Mouse (Mus musculus): ENCODE measurements around the gene Mpp1.
"Not testable (repeated sequence)": the region's sequence is repeated elsewhere in the genome, so short reads cannot be mapped to it uniquely, and the experiment has no call there.

Mpp1 gene

DNA sequence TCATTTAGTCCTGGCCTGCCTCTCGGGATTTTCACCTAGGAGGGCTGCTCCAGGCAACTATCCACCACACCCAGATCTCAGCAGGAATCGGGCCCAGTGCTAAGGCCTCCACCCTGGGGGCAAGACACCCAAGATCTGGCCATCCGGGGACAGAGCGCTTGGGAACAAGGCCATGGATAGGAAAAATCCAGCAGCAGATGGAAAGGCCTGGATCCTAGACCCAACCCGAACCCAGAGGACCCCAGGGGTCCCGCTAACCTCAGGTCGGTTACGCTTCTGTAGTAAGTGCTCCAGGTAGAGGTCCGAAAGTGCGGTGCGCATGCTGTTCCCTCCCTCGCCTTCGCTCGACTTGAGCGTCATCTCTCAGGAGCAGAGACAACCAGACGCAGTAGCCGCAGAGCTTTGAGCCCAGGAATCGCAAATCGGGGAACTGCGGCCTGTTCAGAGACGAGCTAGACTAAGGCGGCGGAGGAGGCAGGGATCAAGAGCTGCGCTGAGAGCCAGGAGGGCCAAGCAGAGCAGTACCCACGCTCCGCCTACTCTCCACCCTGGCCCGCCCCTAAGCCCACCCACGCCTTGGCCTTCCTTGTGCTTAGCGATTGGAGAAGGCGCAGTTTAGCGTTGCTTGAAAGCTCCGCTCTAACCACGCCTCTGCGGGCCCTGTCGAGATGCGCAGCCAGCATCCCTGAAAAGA is at the start of gene Mpp1:
Gene Mpp1 (minus strand): TSS at position 550 of the 694 bp plus-strand sequence.
- peak; percentile 86 for DNase-seq (ENCODE audit: low read depth, low spot score)

DNA sequence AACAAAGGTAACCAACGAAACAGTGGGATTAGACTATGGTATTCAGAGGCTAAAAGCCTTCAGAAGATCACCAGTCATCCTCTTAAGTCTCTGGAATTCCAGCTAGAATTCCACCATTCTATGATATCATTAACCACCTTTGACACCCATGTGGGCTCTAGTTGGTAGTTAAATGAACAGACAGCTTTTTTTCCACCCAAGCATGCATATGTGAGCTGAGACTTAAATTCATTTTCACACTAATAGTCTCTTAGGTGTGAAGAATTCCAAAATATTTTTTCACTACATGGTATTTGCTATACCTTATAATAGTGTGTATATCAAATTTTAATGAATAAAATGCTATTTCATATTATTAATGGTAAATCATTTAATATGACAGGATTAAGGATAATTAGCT is 32.9 kb upstream of the Mpp1 start, which contains the start of gene Smim9:
Gene Smim9 (minus strand): TSS at position 101 of the 400 bp plus-strand sequence.
- no peak for DNase-seq (ENCODE audit: low read depth, low spot score)

- DNase-seq (ENCODE audit: low read depth, low spot score), result peak; percentile 14
Measured at GRCm38 (mm10) chrX:75155576-75156243, 24.9 kb upstream of the Mpp1 start.

DNA sequence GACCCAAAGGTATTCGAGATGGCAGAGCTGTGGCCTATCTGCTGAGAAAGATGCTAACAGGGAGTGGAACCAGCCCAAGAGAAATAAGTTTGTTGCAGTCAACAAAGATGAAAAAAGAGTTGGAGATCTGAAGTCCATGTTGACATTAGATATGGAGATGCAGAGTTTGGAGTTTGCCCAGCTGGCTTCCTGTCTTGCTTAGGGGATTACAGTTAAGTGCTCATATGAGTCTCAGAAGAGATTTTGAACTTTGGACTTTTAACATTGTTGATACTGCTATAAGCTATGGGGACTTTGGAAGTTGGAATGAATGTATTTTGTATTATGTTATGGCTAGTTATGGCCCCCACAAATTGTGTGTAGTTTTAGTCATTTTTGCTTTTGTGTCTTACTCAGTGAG is 21.4 kb upstream of the Mpp1 start:
- DNase-seq (ENCODE audit: low read depth, low spot score), result no peak

DNA sequence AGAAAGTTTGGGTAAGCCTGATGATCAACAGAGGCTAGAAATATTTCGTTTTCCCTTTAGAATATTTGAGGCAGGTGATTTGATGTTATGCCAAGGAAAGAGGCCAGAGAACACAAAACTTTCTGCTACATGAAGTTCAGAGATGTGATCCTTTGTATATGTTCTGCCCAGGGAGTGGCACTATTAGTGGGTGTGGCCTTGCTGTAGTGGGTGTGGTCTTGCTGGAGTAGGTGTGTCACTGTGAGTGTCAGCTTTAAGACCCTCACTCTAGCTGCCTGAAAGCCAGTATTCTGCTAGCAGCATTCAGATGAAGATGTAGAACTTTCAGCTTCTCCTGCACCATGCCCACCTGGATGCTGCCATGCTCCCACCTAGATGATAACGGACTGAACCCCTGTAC is 19.5 kb upstream of the Mpp1 start:
- no peak for DNase-seq (ENCODE audit: low read depth, low spot score)

DNA sequence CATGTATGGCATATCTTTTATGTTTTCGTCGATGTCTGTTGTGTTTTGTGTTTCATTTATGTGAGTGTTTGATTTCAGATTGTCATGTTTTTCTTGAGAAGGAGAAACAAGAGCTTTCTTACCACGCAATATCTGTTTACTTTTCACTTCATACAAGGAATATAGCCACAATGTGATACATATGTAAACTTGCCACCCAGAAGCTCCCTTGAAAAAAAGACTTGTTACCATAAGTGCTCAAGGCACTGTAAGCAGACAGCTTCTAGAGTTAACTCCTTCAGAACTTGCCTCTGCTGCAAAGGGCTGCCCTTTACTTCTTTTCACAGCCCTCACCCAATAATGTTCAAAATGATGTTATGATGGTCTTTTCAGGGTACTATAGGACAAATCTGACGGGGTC is 17.6 kb upstream of the Mpp1 start:
- DNase-seq (ENCODE audit: low read depth, low spot score), result no peak

DNA sequence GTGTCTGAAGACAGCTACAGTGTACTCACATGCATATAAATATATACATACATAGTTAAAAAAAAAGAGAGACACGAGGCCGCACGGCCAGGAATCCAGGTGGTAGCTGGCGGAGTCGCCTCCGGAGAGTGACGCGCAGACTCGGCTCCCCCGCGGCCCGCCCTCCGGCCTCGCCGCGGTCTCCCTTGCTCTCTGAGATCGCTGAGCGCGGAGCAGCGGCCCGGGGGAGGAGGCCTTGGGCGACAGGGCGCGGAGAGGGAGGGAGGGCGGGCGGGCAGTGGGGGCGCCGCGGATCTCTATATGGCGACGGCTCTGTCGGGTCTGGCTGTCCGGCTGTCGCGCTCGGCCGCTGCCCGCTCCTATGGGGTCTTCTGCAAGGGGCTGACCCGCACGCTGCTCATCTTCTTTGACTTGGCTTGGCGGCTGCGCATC is 12.3 kb upstream of the Mpp1 start:
- DNase-seq (ENCODE audit: low read depth, low spot score), result not testable (repeated sequence)

- DNase-seq (ENCODE audit: low read depth, low spot score), result no peak
Measured at GRCm38 (mm10) chrX:75138182-75138581, 7.4 kb upstream of the Mpp1 start.

DNA sequence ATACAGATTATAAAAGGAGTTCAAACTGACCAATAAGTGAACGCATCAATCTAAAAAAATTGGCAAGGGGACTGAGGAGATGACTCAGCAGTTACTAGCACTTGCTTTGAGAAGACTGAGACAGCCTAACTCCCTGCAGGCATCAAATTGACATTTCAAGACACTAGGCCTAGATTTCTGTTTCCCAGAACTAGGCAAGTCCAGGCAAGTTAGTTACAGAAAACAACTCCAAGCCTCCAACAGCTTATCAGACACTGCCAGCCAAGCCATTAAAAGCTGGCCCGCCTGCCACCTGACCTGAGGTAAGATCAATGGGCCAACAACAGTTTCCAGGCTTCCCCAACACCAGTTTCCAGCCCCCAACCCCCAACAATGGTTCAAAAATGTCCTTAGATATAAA is 6.9 kb upstream of the Mpp1 start:
- DNase-seq (ENCODE audit: low read depth, low spot score), result no peak

DNA sequence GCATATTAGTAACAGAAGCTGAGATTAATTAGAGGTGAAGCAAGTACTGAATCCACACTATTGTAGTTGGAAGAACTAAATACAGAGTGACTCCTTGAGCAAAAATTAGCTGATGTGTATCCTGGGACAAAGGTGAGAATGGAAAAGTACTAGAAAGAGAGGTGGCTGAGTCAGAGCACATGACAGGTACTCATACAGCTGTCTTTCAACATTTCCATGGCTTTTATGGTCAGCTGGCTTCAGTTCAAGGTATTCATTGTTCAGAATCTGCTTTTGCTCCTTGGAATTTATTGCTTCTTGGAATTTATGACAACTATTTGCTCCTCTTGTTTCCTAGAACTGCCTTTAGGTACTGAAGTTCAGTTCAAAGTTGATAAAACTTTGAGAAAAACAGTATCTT is 6.1 kb upstream of the Mpp1 start:
- DNase-seq (ENCODE audit: low read depth, low spot score), result no peak

DNA sequence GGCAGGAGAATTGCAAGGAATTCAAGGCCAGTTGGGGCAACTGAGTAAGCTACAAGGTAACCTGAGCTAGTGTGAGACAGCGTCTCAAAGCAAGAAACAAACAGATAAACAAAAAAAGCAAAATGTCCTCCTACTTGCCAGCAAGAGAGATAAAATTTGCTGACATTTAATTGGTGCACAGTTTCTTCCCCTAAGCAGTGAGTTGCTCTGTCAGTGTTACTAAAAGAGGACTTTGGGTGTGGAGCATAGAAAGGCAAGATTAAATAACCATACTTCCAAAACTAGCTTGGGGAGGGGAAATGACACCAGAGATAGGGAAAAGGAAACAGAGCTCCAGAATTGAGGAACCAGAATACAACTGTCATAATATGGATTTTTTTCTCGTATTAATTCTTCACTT is 1.3 kb downstream of the Mpp1 start:
- no peak for DNase-seq (ENCODE audit: low read depth, low spot score)

DNA sequence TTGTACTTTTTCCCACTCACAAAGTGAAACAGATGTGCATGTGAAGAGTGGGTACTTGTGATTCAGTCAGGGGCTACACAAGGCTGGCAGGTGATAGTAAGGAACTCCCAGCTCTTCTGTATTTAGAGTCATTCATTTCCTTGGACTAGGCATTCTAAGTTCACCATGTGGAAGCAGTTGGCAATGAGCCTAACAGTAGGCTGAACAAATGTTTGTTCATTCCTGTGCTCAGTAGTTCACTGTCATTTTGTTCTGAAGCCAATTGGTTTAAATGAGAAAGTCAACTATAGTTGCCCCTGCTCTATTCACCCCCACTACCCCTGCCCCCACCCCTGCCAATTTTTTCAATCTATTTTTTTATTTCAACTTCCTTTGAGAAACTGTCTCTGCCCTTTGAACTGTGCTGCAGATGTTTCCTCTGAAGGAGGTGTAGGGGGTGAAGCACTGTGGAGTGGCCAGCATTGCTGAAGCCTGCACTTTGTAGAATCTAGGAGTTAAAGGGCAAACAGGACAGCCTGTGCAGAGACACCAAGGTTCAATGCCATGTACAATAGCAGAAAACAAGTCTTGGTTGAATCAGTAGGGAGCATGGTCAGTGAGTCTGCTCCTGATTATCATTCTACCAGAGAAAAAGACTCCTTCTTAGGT is 2.4 kb downstream of the Mpp1 start:
- DNase-seq (ENCODE audit: low read depth, low spot score), result peak; percentile 6

DNA sequence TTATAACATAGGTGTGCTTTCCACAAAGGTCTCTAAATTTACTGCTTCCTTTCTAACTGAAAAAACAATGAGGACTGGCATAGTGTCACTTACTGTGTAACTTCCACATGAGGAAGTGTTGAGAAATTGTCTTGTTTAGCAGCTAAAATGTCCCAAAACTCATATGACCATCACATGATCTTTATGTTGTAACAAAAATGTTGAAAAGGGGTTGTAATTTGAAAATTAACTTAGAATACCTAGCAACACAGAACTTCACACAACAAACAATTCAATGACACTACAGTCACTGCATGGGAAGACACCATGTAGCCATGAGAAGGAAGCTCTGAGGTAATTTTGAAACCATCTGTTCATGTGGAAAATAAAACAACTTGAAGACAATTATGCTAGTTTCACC is 3.9 kb downstream of the Mpp1 start:
- DNase-seq (ENCODE audit: low read depth, low spot score), result no peak

GRCm38 (mm10) chrX:75125606-75126005 is 5.2 kb downstream of the Mpp1 start:
- DNase-seq (ENCODE audit: low read depth, low spot score), result no peak

DNA sequence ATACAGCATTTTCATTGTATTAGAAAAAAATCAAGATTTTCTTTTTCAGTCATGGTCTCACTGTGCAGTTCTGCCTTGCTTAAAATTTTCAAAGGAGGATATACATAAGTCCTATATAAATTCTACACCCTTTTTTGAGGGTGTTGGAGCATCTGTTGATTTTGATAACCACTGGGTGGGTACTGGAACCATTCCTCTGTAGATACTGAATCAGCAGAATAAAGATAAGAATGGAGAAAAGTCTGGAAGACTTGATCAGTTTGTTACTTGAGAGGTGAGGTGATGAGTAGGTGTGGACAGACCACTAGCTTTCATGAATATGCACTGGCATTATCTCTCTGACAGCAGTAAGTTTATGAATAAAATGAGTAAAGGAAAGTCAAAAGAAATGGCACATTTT is 15.3 kb downstream of the Mpp1 start:
- DNase-seq (ENCODE audit: low read depth, low spot score), result no peak

DNA sequence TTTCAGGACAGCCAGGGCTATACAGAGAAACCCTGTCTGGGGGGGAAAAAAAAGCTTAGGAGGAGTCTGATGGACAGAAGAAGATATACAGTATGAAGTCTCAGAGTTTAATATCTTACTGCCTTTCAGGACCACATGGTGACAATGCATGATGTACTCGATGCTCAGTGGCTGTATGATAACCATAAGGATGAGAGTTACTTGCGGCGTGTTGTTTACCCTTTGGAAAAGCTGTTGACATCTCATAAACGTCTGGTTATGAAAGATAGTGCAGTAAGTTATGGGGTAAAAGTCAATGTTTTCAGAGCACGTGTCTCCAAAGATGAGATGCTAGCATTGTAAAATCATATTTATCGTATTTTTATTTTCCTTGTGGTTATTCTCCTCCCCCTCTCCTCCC is 28.5 kb downstream of the Mpp1 start:
- DNase-seq (ENCODE audit: low read depth, low spot score), result no peak

- no peak for DNase-seq (ENCODE audit: low read depth, low spot score)
Measured at GRCm38 (mm10) chrX:75098799-75099198, 32.0 kb downstream of the Mpp1 start.

DNA sequence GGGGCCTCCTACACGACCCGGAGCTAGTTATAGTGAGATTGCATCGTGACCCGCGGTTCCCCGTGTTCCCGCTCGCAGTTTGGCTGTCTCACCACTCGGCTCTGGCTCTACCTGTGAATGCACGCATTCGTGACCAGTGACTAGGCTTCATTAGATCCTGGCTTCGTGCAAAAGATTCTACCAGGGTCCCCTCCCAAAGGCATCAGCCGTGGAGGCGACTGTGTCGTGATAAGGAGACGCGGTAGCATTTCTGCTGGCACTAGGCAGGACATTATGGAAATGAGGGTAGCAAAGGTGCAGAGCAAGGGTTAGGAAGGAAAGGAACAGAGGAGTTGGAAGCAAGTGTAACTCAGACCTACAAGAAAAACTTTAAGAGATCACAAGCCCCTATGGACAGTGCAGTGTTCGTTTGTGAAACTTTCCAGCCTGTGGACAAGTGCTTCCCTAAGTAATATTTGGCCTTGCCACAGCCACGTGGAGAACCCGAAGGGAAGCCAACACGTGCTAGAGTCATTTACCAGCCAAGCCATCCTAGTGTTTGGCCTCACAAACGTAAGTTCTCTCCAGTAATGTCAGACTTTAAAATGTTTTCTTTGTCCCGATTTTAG is 34.5 kb downstream of the Mpp1 start:
- DNase-seq (ENCODE audit: low read depth, low spot score), result no peak

GRCm38 (mm10) chrX:75095369-75096162 is 35.2 kb downstream of the Mpp1 start, which contains the start of gene Dkc1:
TSS of gene Dkc1 (plus strand) at chrX:75095854.
- peak; percentile 96 for DNase-seq (ENCODE audit: low read depth, low spot score)

DNA sequence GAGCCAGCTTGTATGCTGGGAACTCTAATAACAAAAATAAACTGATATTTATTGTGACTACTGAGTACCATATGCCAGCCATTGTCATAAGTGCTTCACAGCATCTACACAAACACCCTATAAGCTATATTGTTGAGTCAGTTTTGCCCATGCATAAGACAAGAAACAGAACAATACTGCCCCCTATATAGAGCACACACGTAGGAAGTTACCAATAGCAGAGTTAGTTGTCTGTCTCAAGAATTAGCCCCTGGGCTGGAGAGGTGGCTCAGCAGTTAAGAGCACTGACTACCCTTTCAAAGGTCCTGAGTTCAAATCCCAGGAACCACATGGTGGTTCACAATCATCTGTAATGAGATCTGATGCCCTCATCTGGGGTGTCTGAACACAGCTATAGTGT is 45.2 kb downstream of the Mpp1 start:
- peak; percentile 22 for DNase-seq (ENCODE audit: low read depth, low spot score)

GRCm38 (mm10) chrX:75084774-75085508 is 45.9 kb downstream of the Mpp1 start, which contains the start of gene Gab3:
TSS of gene Gab3 (minus strand) at chrX:75085458.
- peak; percentile 83 for DNase-seq (ENCODE audit: low read depth, low spot score)

All from CD4-positive helper T cell, adult 2 months (primary cell).